ENCODE assay signal across 18 mouse cellular contexts in the genomic region with DNA sequence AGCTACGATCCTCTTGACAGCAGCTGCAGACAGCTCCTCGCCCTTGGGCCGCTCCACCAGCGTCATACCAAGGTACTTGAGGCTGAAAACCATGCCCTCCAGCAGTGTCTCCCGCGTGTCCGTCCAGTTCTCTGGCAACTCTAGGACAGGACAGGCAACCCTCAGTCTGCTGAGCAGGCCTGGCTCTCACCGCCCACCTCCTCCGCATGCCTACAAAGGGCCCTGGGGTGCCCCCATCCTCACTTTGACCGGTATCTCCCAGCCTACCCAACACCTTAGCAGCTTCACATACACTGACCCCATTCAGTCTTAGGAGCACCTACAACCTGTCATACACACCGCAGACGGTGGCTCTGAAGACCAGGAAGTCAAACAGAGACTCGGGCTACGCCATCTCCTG. TPM values are rescaled to one million over a fixed set of nuclear protein-coding genes. Genes with fewer than 3 reads are reported as not detected.
DNase-seq lines count a peak whose midpoint lies in the region; ATAC-seq lines count a peak whose summit lies in the region.
"Had no signal": no experiment of that assay in that cellular context is flagged by ENCODE, and none has a peak within 500 bp of the region (broad histone marks: within the 10 kb centered on the region; RNA-seq: fewer than 3 reads in every experiment).

No protein-coding gene starts in this region.

- peak overlapping the region; percentile 12; the same call in 1 of the 2 replicates for H3K27ac ChIP-seq in hindbrain, embryonic 10.5 days
- no peak overlapping the region for H3K27ac ChIP-seq in hindbrain, embryonic 13.5 days
- H3K27ac ChIP-seq in brown adipose tissue, adult 24 weeks (replicated peaks; ENCODE audit: low read depth, low read length), result 0 out of 2 replicates have a peak overlapping the region, but pooled peaks have one; percentile 7
- H3K27ac ChIP-seq in liver, embryonic 16.5 days (ENCODE audit: low read length), result peak overlapping the region; percentile 94
- H3K27ac ChIP-seq: embryonic facial prominence, embryonic 15.5 days; forebrain, embryonic 12.5 days; hindbrain, embryonic 14.5 days; limb, embryonic 12.5 days; midbrain, embryonic 15.5 days had no signal

- no peak overlapping the region for H3K9ac ChIP-seq in hindbrain, embryonic 13.5 days
- no peak overlapping the region; the same call in 1 of the 2 replicates for H3K9ac ChIP-seq in liver, embryonic 16.5 days (ENCODE audit: low read depth, low read length)
- H3K9ac ChIP-seq: embryonic facial prominence, embryonic 15.5 days; forebrain, embryonic 12.5 days; hindbrain, embryonic 14.5 days; limb, embryonic 12.5 days; lung, embryonic 15.5 days; midbrain, embryonic 15.5 days had no signal

- H3K9me3 ChIP-seq in erythroblast, embryonic 14.5 days (ENCODE audit: control insufficient read depth, low read length), result no peaks in the 10 kb centered on the region
- no peaks in the 10 kb centered on the region for H3K9me3 ChIP-seq in hindbrain, embryonic 10.5 days
- H3K9me3 ChIP-seq in hindbrain, embryonic 13.5 days, result no peaks in the 10 kb centered on the region
- no peaks in the 10 kb centered on the region for H3K9me3 ChIP-seq in liver, embryonic 16.5 days (replicated peaks; ENCODE audit: control insufficient read depth, low read length)
- H3K9me3 ChIP-seq: embryonic facial prominence, embryonic 15.5 days; forebrain, embryonic 12.5 days; limb, embryonic 12.5 days; lung, embryonic 15.5 days; midbrain, embryonic 15.5 days had no signal

- peaks cover 95% of the 10 kb centered on the region for H3K4me1 ChIP-seq in erythroblast, embryonic 14.5 days (ENCODE audit: control insufficient read depth)
- peaks cover 70% of the 10 kb centered on the region for H3K4me1 ChIP-seq in hindbrain, embryonic 10.5 days (replicated peaks)
- H3K4me1 ChIP-seq in hindbrain, embryonic 13.5 days (replicated peaks), result peaks cover 30% of the 10 kb centered on the region
- H3K4me1 ChIP-seq in brown adipose tissue, adult 24 weeks (ENCODE audit: control insufficient read depth, insufficient read depth, insufficient read length, low read length), result peaks cover 69% of the 10 kb centered on the region
- peaks cover 94% of the 10 kb centered on the region for H3K4me1 ChIP-seq in liver, embryonic 16.5 days (ENCODE audit: control insufficient read depth, low read depth, low read length)

- H3K36me3 ChIP-seq in erythroblast, embryonic 14.5 days (ENCODE audit: control insufficient read depth), result peaks cover 83% of the 10 kb centered on the region
- no peaks in the 10 kb centered on the region for H3K36me3 ChIP-seq in hindbrain, embryonic 10.5 days
- H3K36me3 ChIP-seq in hindbrain, embryonic 13.5 days, result no peaks in the 10 kb centered on the region
- H3K36me3 ChIP-seq in liver, embryonic 16.5 days (ENCODE audit: control insufficient read depth, insufficient read depth), result no peaks in the 10 kb centered on the region
- H3K36me3 ChIP-seq: forebrain, embryonic 12.5 days; lung, embryonic 15.5 days; midbrain, embryonic 15.5 days had no signal

- no peak overlapping the region for H3K4me2 ChIP-seq in hindbrain, embryonic 13.5 days
- H3K4me2 ChIP-seq in liver, embryonic 16.5 days (ENCODE audit: low read depth, low read length), result peak overlapping the region; percentile 67
- H3K4me2 ChIP-seq: embryonic facial prominence, embryonic 15.5 days; forebrain, embryonic 12.5 days; hindbrain, embryonic 14.5 days; limb, embryonic 12.5 days; lung, embryonic 15.5 days; midbrain, embryonic 15.5 days had no signal

- H3K4me3 ChIP-seq in erythroblast, embryonic 14.5 days (replicated peaks), result peak overlapping the region; percentile 58
- no peak overlapping the region for H3K4me3 ChIP-seq in hindbrain, embryonic 10.5 days
- no peak overlapping the region for H3K4me3 ChIP-seq in hindbrain, embryonic 13.5 days
- no peak overlapping the region for H3K4me3 ChIP-seq in brown adipose tissue, adult 24 weeks (ENCODE audit: insufficient read depth, low read depth, low read length)
- no peak overlapping the region for H3K4me3 ChIP-seq in liver, embryonic 16.5 days (ENCODE audit: low read depth, low read length)
- H3K4me3 ChIP-seq: embryonic facial prominence, embryonic 15.5 days; forebrain, embryonic 12.5 days; limb, embryonic 12.5 days; lung, embryonic 15.5 days; midbrain, embryonic 15.5 days; myocyte had no signal

- no peaks in the 10 kb centered on the region for H3K27me3 ChIP-seq in erythroblast, embryonic 14.5 days (ENCODE audit: control insufficient read depth)
- 0 out of 2 replicates have a peak, but pooled peaks cover 3% of the 10 kb centered on the region for H3K27me3 ChIP-seq in hindbrain, embryonic 10.5 days (ENCODE audit: insufficient read depth, poor library complexity, severe bottlenecking)
- 0 out of 2 replicates have a peak, but pooled peaks cover 3% of the 10 kb centered on the region for H3K27me3 ChIP-seq in hindbrain, embryonic 13.5 days
- no peaks in the 10 kb centered on the region for H3K27me3 ChIP-seq in liver, embryonic 16.5 days (ENCODE audit: control insufficient read depth, insufficient read depth, low read depth, low read length)
- H3K27me3 ChIP-seq: embryonic facial prominence, embryonic 15.5 days; forebrain, embryonic 12.5 days; limb, embryonic 12.5 days; lung, embryonic 15.5 days; midbrain, embryonic 15.5 days had no signal

- ATAC-seq in erythroblast, adult 5-6 weeks (replicated peaks; ENCODE audit: low FRiP score, poor library complexity, severe bottlenecking), result no peak
- no peak for ATAC-seq in hindbrain, embryonic 13.5 days (ENCODE audit: low FRiP score)
- ATAC-seq in liver, embryonic 16.5 days (ENCODE audit: low read depth), result no peak
- ATAC-seq: activated CD4-positive, CD25-positive, alpha-beta regulatory T cell, adult 4 months; midbrain, embryonic 15.5 days had no signal

- 94% methylated on average over 14 of the region's 14 CpGs for WGBS in hindbrain, embryonic 10.5 days
- WGBS in hindbrain, embryonic 13.5 days, result 93% methylated on average over 14 of the region's 14 CpGs
- 80% methylated on average over 14 of the region's 14 CpGs for WGBS in liver, embryonic 16.5 days (ENCODE audit: insufficient replicate concordance)

- no peak for DNase-seq in hindbrain, embryonic 10.5 days (ENCODE audit: low spot score)
- DNase-seq in cerebellum, adult 18-20 months, result no peak
- no peak for DNase-seq in kidney, postnatal 10 days
- DNase-seq: cerebellum, adult 11-12 months; cerebellum, postnatal 25 days had no signal

RNA-seq across cellular contexts. Expression of gene Ldlrap1, which starts 8.9 kb away (rescaled TPM):
- 3.0 and 3.8 TPM in 2 replicates for polyA plus RNA-seq in erythroblast, embryonic 14.5 days (2012)
- 5.6 and 10.9 TPM in 2 replicates for total RNA-seq in erythroblast, adult 5-6 weeks (2015; ENCODE audit: low replicate concordance)
- total RNA-seq in erythroblast, adult 5-6 weeks (2017; ENCODE audit: low replicate concordance), result 4.7 and 6.6 TPM in 2 replicates
- polyA plus RNA-seq in hindbrain, embryonic 10.5 days (2016; fragmentation: Nextera tagmentation; extraction: Ambion mirVana), result 9.7 and 11.4 TPM in 2 replicates
- 2.9 and 4.1 TPM in 2 replicates for polyA plus RNA-seq in hindbrain, embryonic 13.5 days (2015; fragmentation: Nextera tagmentation; extraction: Ambion mirVana)
- 6.8 and 11.8 TPM in 2 replicates for polyA plus RNA-seq in brown adipose tissue, adult 24 weeks (2012; ENCODE audit: insufficient read depth, insufficient read length, missing spikeins)
- 20.1 and 20.7 TPM in 2 replicates for polyA plus RNA-seq in liver, embryonic 16.5 days (2015; fragmentation: Nextera tagmentation; extraction: Ambion mirVana)

RNA-seq across cellular contexts. Expression of gene Man1c1, which starts 54.8 kb away (rescaled TPM):
- 0.06 and 0.07 TPM in 2 replicates for polyA plus RNA-seq in erythroblast, embryonic 14.5 days (2012)
- total RNA-seq in erythroblast, adult 5-6 weeks (2015; ENCODE audit: low replicate concordance), result 4.2 and 6.1 TPM in 2 replicates
- 1.4 and 2.8 TPM in 2 replicates for total RNA-seq in erythroblast, adult 5-6 weeks (2017; ENCODE audit: low replicate concordance)
- 3.7 and 4.1 TPM in 2 replicates for polyA plus RNA-seq in hindbrain, embryonic 10.5 days (2016; fragmentation: Nextera tagmentation; extraction: Ambion mirVana)
- polyA plus RNA-seq in hindbrain, embryonic 13.5 days (2015; fragmentation: Nextera tagmentation; extraction: Ambion mirVana), result 3.6 and 3.8 TPM in 2 replicates
- polyA plus RNA-seq in brown adipose tissue, adult 24 weeks (2012; ENCODE audit: insufficient read depth, insufficient read length, missing spikeins), result 2.5 and 2.6 TPM in 2 replicates
- polyA plus RNA-seq in liver, embryonic 16.5 days (2015; fragmentation: Nextera tagmentation; extraction: Ambion mirVana), result 0.97 and 1.2 TPM in 2 replicates
